Mouse (Mus musculus): ENCODE measurements around the gene Gm42742. TPM values are rescaled to one million over a fixed set of nuclear protein-coding genes. Genes with fewer than 3 reads are reported as not detected.

The Gm42742 gene
- polyA plus RNA-seq, 1 experiment from 2014 or later: 32.8 TPM

GRCm38 (mm10) chr7:127012374-127012773, 8.5 kb downstream of the Gm42742 start:
- peaks cover 37% of the 10 kb centered on the region for H3K4me1 ChIP-seq (ENCODE audit: control insufficient read depth, insufficient read depth, low read length)
- ATAC-seq (ENCODE audit: insufficient number of reproducible peaks, insufficient read depth, low FRiP score, low read depth): no peak
- WGBS: 86% methylated on average over 6 of the region's 6 CpGs
- no peak overlapping the region for H3K9ac ChIP-seq (replicated peaks; ENCODE audit: low read depth, low read length)
- H3K4me2 ChIP-seq (replicated peaks; ENCODE audit: low read depth, low read length): no peak overlapping the region
- no peaks in the 10 kb centered on the region for H3K27me3 ChIP-seq (ENCODE audit: control insufficient read depth, insufficient read depth, low read length)
- H3K36me3 ChIP-seq (ENCODE audit: control insufficient read depth, insufficient read depth, low read length): peaks cover 12% of the 10 kb centered on the region
- no peak overlapping the region for H3K4me3 ChIP-seq (ENCODE audit: low read depth, low read length)
- no peak overlapping the region for H3K27ac ChIP-seq (ENCODE audit: low read length)
- no peaks in the 10 kb centered on the region for H3K9me3 ChIP-seq (ENCODE audit: control insufficient read depth, low read depth, low read length)

DNA sequence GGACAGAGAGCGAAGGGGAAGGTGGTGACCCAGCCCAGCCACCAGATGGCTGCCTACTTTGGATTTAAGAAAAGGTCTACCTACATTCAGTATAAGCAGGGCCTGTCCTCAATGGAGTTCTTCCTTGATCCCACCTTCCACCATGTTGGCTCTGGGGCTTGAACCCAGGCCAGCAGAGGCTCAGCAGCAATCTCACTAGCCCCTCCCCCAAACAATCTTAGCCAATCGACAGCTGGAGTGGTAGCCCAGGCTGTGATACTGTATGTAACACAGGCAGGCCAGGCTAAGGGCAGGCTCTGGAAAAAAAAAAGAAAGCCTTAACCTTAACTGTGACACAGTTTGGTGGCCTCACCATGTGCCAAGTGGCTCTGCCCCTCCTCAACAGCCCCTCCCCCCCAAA, 9.2 kb downstream of the Gm42742 start:
- Histone ChIP-seq H3K4me2 (replicated peaks; ENCODE audit: low read depth, low read length) (no peak overlapping the region), H3K4me1 (ENCODE audit: control insufficient read depth, insufficient read depth, low read length) (peaks cover 37% of the 10 kb centered on the region), H3K27ac (ENCODE audit: low read length) (no peak overlapping the region), H3K36me3 (ENCODE audit: control insufficient read depth, insufficient read depth, low read length) (peaks cover 12% of the 10 kb centered on the region), H3K9me3 (ENCODE audit: control insufficient read depth, low read depth, low read length) (no peaks in the 10 kb centered on the region), H3K9ac (replicated peaks; ENCODE audit: low read depth, low read length) (no peak overlapping the region), H3K27me3 (ENCODE audit: control insufficient read depth, insufficient read depth, low read length) (no peaks in the 10 kb centered on the region), H3K4me3 (ENCODE audit: low read depth, low read length) (no peak overlapping the region)
- 67% methylated on average over 2 of the region's 2 CpGs for WGBS
- ATAC-seq (ENCODE audit: insufficient number of reproducible peaks, insufficient read depth, low FRiP score, low read depth): no peak

GRCm38 (mm10) chr7:127011051-127011450, 9.8 kb downstream of the Gm42742 start:
- H3K4me3 ChIP-seq (ENCODE audit: low read depth, low read length): no peak overlapping the region
- peaks cover 35% of the 10 kb centered on the region for H3K4me1 ChIP-seq (ENCODE audit: control insufficient read depth, insufficient read depth, low read length)
- H3K4me2 ChIP-seq (replicated peaks; ENCODE audit: low read depth, low read length): no peak overlapping the region
- H3K27ac ChIP-seq (ENCODE audit: low read length): no peak overlapping the region
- no peaks in the 10 kb centered on the region for H3K9me3 ChIP-seq (ENCODE audit: control insufficient read depth, low read depth, low read length)
- 92% methylated on average over 2 of the region's 2 CpGs for WGBS
- H3K27me3 ChIP-seq (ENCODE audit: control insufficient read depth, insufficient read depth, low read length): no peaks in the 10 kb centered on the region
- H3K36me3 ChIP-seq (ENCODE audit: control insufficient read depth, insufficient read depth, low read length): peaks cover 12% of the 10 kb centered on the region
- ATAC-seq (ENCODE audit: insufficient number of reproducible peaks, insufficient read depth, low FRiP score, low read depth): no peak
- H3K9ac ChIP-seq (replicated peaks; ENCODE audit: low read depth, low read length): no peak overlapping the region

- H3K4me1 ChIP-seq (ENCODE audit: control insufficient read depth, insufficient read depth, low read length): peaks cover 21% of the 10 kb centered on the region
- no peak overlapping the region for H3K9ac ChIP-seq (replicated peaks; ENCODE audit: low read depth, low read length)
- no peak overlapping the region for H3K4me3 ChIP-seq (ENCODE audit: low read depth, low read length)
- no peak overlapping the region for H3K4me2 ChIP-seq (replicated peaks; ENCODE audit: low read depth, low read length)
- no peaks in the 10 kb centered on the region for H3K9me3 ChIP-seq (ENCODE audit: control insufficient read depth, low read depth, low read length)
- peaks cover 4% of the 10 kb centered on the region; the same call in 1 of the 2 replicates for H3K36me3 ChIP-seq (ENCODE audit: control insufficient read depth, insufficient read depth, low read length)
- no peak for ATAC-seq (ENCODE audit: insufficient number of reproducible peaks, insufficient read depth, low FRiP score, low read depth)
- H3K27ac ChIP-seq (ENCODE audit: low read length): peak overlapping the region; percentile 91
- no peaks in the 10 kb centered on the region for H3K27me3 ChIP-seq (ENCODE audit: control insufficient read depth, insufficient read depth, low read length)
- WGBS: 82% methylated on average over 17 of the region's 17 CpGs
Measured at GRCm38 (mm10) chr7:127009307-127010085, 11.4 kb downstream of the Gm42742 start.

- no peak overlapping the region for H3K4me2 ChIP-seq (replicated peaks; ENCODE audit: low read depth, low read length)
- peak overlapping the region; percentile 91 for H3K27ac ChIP-seq (ENCODE audit: low read length)
- no peak overlapping the region for H3K9ac ChIP-seq (replicated peaks; ENCODE audit: low read depth, low read length)
- peak; percentile 94 for ATAC-seq (ENCODE audit: insufficient number of reproducible peaks, insufficient read depth, low FRiP score, low read depth)
- H3K27me3 ChIP-seq (ENCODE audit: control insufficient read depth, insufficient read depth, low read length): no peaks in the 10 kb centered on the region
- 41% methylated on average over 9 of the region's 9 CpGs for WGBS
- H3K4me3 ChIP-seq (ENCODE audit: low read depth, low read length): no peak overlapping the region
- peaks cover 4% of the 10 kb centered on the region; the same call in 1 of the 2 replicates for H3K36me3 ChIP-seq (ENCODE audit: control insufficient read depth, insufficient read depth, low read length)
- H3K4me1 ChIP-seq (ENCODE audit: control insufficient read depth, insufficient read depth, low read length): peaks cover 15% of the 10 kb centered on the region
- H3K9me3 ChIP-seq (ENCODE audit: control insufficient read depth, low read depth, low read length): no peaks in the 10 kb centered on the region
Measured at GRCm38 (mm10) chr7:127008239-127009019, 12.5 kb downstream of the Gm42742 start.

DNA sequence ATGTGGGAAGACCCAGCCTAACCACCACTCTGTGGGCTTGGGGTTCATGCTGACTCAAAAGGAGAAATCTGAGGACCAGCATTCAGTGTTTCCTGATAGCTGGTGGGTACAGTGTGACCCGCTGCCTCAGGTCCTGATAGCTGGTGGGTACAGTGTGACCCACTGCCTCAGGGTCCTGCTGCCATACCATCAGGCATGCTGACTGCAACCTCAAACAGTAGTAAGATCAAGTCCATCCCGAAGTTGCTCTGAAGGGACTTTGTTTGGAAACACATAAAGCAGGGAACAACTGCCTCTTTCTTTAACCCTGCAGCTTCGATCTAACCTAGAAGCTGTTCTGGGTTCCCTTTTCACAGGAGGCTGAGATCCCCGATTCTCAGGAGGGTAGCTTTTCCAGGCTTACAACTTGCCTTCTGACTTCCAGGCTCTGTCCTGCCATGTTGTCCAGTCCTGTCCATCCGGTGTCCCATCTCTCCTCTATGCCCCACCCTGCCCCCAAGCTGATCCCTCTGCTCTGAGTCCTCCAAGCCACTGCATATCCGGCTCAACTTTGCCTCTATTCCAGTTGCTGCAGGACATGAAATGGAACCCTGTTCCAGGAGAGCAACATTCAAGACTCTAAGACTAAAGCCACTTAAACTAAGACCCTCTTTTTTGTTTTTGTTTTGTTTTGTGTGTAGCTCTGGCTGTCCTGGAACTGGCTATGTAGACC, 13.4 kb downstream of the Gm42742 start:
- no peak overlapping the region for H3K4me3 ChIP-seq (ENCODE audit: low read depth, low read length)
- H3K27ac ChIP-seq (ENCODE audit: low read length): no peak overlapping the region; the same call in 1 of the 2 replicates
- H3K36me3 ChIP-seq (ENCODE audit: control insufficient read depth, insufficient read depth, low read length): no peaks in the 10 kb centered on the region; the same call in 1 of the 2 replicates
- no peak overlapping the region for H3K4me2 ChIP-seq (replicated peaks; ENCODE audit: low read depth, low read length)
- ATAC-seq (ENCODE audit: insufficient number of reproducible peaks, insufficient read depth, low FRiP score, low read depth): no peak
- no peaks in the 10 kb centered on the region for H3K27me3 ChIP-seq (ENCODE audit: control insufficient read depth, insufficient read depth, low read length)
- 84% methylated on average over 6 of the region's 6 CpGs for WGBS
- H3K4me1 ChIP-seq (ENCODE audit: control insufficient read depth, insufficient read depth, low read length): peaks cover 15% of the 10 kb centered on the region
- no peak overlapping the region for H3K9ac ChIP-seq (replicated peaks; ENCODE audit: low read depth, low read length)
- no peaks in the 10 kb centered on the region for H3K9me3 ChIP-seq (ENCODE audit: control insufficient read depth, low read depth, low read length)

- Histone ChIP-seq H3K4me1 (ENCODE audit: control insufficient read depth, insufficient read depth, low read length) (peaks cover 12% of the 10 kb centered on the region), H3K4me2 (replicated peaks; ENCODE audit: low read depth, low read length) (no peak overlapping the region), H3K9me3 (ENCODE audit: control insufficient read depth, low read depth, low read length) (no peaks in the 10 kb centered on the region), H3K4me3 (ENCODE audit: low read depth, low read length) (no peak overlapping the region), H3K36me3 (ENCODE audit: control insufficient read depth, insufficient read depth, low read length) (no peaks in the 10 kb centered on the region), H3K27ac (ENCODE audit: low read length) (no peak overlapping the region), H3K9ac (replicated peaks; ENCODE audit: low read depth, low read length) (no peak overlapping the region), H3K27me3 (ENCODE audit: control insufficient read depth, insufficient read depth, low read length) (no peaks in the 10 kb centered on the region)
- 81% methylated on average over 4 of the region's 4 CpGs for WGBS
- no peak for ATAC-seq (ENCODE audit: insufficient number of reproducible peaks, insufficient read depth, low FRiP score, low read depth)
Measured at GRCm38 (mm10) chr7:127004122-127004875, 16.6 kb downstream of the Gm42742 start.

GRCm38 (mm10) chr7:127003620-127004019, 17.3 kb downstream of the Gm42742 start:
- 81% methylated on average over 5 of the region's 5 CpGs for WGBS
- Histone ChIP-seq H3K27ac (ENCODE audit: low read length) (no peak overlapping the region), H3K4me1 (ENCODE audit: control insufficient read depth, insufficient read depth, low read length) (peaks cover 5% of the 10 kb centered on the region), H3K9ac (replicated peaks; ENCODE audit: low read depth, low read length) (no peak overlapping the region), H3K36me3 (ENCODE audit: control insufficient read depth, insufficient read depth, low read length) (no peaks in the 10 kb centered on the region), H3K27me3 (ENCODE audit: control insufficient read depth, insufficient read depth, low read length) (no peaks in the 10 kb centered on the region), H3K4me3 (ENCODE audit: low read depth, low read length) (no peak overlapping the region), H3K4me2 (replicated peaks; ENCODE audit: low read depth, low read length) (no peak overlapping the region), H3K9me3 (ENCODE audit: control insufficient read depth, low read depth, low read length) (no peaks in the 10 kb centered on the region)
- no peak for ATAC-seq (ENCODE audit: insufficient number of reproducible peaks, insufficient read depth, low FRiP score, low read depth)

Data from stomach, embryonic 14.5 days (tissue).